ENCODE assay signal across 23 mouse cellular contexts in genomic region chr15:81227275-81227674, GRCm38 (mm10). TPM values are rescaled to one million over a fixed set of nuclear protein-coding genes. Genes with fewer than 3 reads are reported as not detected.
"Had no signal": no experiment of that assay in that cellular context is flagged by ENCODE, and none has a peak within 500 bp of the region (broad histone marks: within the 10 kb centered on the region; RNA-seq: fewer than 3 reads in every experiment).

No protein-coding gene starts in this region.

- H3K27me3 ChIP-seq: lung, embryonic 15.5 days; neural tube, embryonic 13.5 days; neural tube, embryonic 15.5 days had no signal

- H3K4me2 ChIP-seq: liver, embryonic 13.5 days; liver, embryonic 15.5 days; lung, embryonic 15.5 days; neural tube, embryonic 13.5 days; neural tube, embryonic 15.5 days had no signal

- ATAC-seq: liver, postnatal 0 days; lung, postnatal 0 days had no signal

- H3K36me3 ChIP-seq: liver, embryonic 13.5 days; liver, embryonic 15.5 days; lung, embryonic 15.5 days; neural tube, embryonic 13.5 days; neural tube, embryonic 15.5 days had no signal

- DNase-seq: liver, embryonic 13.5 days; liver, postnatal 0 days; lung, adult 2 months; lung, postnatal 14 days; lung, postnatal 36 days; midbrain, embryonic 14.5 days; retina, postnatal 1 day; right cerebral cortex, adult 18-20 months; right cerebral cortex, postnatal 25 days; right cerebral cortex, postnatal 4 days; spleen, adult 18-20 months; thymus, adult 18-20 months; thymus, postnatal 14 days; thymus, postnatal 36 days had no signal

- H3K27ac ChIP-seq: liver, embryonic 13.5 days; liver, embryonic 15.5 days; lung, embryonic 15.5 days; macrophage; neural tube, embryonic 13.5 days; neural tube, embryonic 15.5 days had no signal

- H3K9ac ChIP-seq: liver, embryonic 13.5 days; liver, embryonic 15.5 days; liver, postnatal 0 days; lung, embryonic 15.5 days; neural tube, embryonic 13.5 days; neural tube, embryonic 15.5 days had no signal

- H3K4me1 ChIP-seq: liver, embryonic 13.5 days; liver, embryonic 15.5 days; lung, embryonic 15.5 days; neural tube, embryonic 15.5 days had no signal

- H3K9me3 ChIP-seq: liver, embryonic 13.5 days; liver, embryonic 15.5 days; lung, embryonic 15.5 days; megakaryocyte, embryonic 14.5 days; neural tube, embryonic 13.5 days; neural tube, embryonic 15.5 days had no signal

- H3K4me3 ChIP-seq: liver, embryonic 13.5 days; liver, embryonic 15.5 days; lung, embryonic 15.5 days; megakaryocyte, embryonic 14.5 days; neural tube, embryonic 13.5 days; neural tube, embryonic 15.5 days had no signal

RNA-seq across cellular contexts. Expression of gene Mchr1, which starts 8.0 kb away (rescaled TPM):
- total RNA-seq: megakaryocyte progenitor cell, adult 5-6 weeks; monocyte, adult 5-6 weeks had no signal
- polyA plus RNA-seq: macrophage had no signal
